Mouse (Mus musculus) cerebral cortex, adult 2 months (tissue): ENCODE results near the gene Grin2b.

Source experiments
- WGBS: fragments of 180-500 bp; shearing (Covaris S2); methylation state at CpG from one replicate; pipeline ENCODE4 v1.1.7; 2018; 5-methylcytosine and 5-hydroxymethylcytosine counted together

Grin2b gene

GRCm38 (mm10) chr6:136010290-136011037 lies 162.8 kb downstream of the Grin2b start:
- 18% methylated on average over 7 of the region's 7 CpGs for WGBS

- WGBS = 93% methylated on average over 6 of the region's 6 CpGs
Observed at GRCm38 (mm10) chr6:136008120-136008519, 165.2 kb downstream of the Grin2b start.

DNA sequence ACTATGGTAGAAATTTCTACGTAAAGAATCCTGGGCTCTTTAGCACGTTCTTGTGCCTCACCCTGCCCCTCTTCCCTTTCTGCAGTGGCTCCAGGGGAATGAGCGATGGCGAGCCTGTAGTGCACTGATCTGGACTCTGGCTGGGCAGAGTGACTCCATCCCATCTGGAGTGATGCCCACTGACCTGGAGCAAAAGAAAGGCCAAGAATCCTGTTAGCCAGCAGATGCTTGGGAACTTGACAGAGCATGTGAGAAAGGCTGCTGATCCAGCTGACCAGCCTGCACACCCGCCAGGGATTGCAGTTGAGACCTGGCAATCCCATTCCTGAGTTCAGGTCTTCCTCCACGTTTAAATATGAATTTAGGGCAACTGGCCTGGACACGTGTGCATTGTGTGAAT lies 178.6 kb downstream of the Grin2b start:
- WGBS = 49% methylated on average over 7 of the region's 7 CpGs

- 45% methylated on average over 3 of the region's 3 CpGs for WGBS
Observed at GRCm38 (mm10) chr6:135993897-135994296, 179.4 kb downstream of the Grin2b start.

- WGBS = 54% methylated on average over 11 of the region's 11 CpGs
Observed at GRCm38 (mm10) chr6:135993378-135993777, 179.9 kb downstream of the Grin2b start.

GRCm38 (mm10) chr6:135976106-135976505 lies 197.2 kb downstream of the Grin2b start:
- WGBS = 41% methylated on average over 3 of the region's 3 CpGs

DNA sequence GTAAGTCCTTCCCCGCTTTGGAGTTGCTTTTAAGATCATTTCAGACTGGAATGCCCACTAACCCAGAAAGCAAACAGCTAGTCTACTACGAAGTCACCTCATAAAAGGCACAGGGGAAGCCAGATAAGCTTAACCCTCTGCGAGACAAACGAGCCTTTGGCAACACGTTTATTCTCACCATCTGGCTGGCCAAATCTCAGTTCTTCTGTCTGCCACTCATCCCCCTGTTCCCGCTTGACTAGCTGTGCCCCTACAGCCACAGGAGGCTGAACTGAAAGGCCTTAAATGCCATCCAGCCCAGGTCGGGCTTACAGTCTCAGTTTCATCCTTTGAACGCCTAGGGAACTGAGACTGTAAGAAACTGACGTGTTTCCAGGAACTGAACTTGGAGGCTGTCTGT lies 200.8 kb downstream of the Grin2b start:
- WGBS = 43% methylated on average over 9 of the region's 9 CpGs

GRCm38 (mm10) chr6:135971481-135971880 lies 201.8 kb downstream of the Grin2b start:
- 90% methylated on average over 4 of the region's 4 CpGs for WGBS

DNA sequence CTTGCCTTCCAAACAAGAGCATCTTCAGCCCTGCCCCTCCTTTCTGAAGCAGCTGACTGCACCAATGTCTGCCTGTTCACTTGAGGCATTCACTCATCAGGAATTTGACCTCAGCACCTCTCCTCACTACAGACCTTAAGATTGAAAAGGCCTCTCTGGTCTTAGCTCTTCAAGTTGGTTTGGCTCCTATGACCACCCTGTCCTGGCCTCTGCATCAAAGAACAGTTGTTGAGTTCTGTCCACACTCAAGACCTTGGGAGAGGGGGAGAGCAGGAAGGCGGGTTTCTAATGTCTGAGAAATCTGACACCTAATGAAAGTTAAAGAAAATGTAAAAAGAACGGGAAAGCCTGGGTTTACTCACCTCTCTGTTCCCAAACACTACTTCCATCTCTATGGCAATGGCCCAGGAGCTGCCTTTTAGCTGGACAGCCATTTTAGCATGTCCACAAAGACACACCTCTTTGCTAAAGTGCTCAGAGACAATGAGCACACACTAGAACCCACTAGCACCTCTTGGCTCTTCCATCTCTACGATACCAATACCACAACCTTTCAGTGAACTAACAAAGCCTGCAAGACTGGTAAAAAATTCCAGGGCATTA lies 202.5 kb downstream of the Grin2b start:
- 76% methylated on average over 3 of the region's 3 CpGs for WGBS

GRCm38 (mm10) chr6:135961766-135962165 lies 211.5 kb downstream of the Grin2b start:
- 32% methylated on average over 9 of the region's 9 CpGs for WGBS

- 66% methylated on average over 10 of the region's 10 CpGs for WGBS
Observed at GRCm38 (mm10) chr6:135959629-135960028, 213.7 kb downstream of the Grin2b start.

DNA sequence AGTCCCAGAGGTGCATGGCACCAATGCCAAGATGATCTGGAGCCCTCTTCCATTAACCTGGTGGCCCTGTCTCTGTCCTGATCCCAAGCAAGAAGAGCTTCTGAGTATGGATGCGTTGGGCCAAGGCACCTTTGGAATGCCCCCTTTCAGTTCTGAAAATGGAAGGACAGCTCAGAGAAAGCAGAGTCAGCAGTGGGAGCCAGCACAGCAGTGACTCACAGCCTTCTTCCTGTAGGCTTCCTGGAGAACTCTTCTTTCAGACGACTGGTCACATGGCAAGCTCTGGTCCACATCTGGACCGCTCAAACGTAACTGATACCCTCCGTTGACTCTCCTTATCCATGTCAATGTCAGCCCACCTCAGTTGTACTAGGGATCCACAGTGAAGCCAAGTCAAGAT lies 221.6 kb downstream of the Grin2b start:
- 58% methylated on average over 5 of the region's 5 CpGs for WGBS

DNA sequence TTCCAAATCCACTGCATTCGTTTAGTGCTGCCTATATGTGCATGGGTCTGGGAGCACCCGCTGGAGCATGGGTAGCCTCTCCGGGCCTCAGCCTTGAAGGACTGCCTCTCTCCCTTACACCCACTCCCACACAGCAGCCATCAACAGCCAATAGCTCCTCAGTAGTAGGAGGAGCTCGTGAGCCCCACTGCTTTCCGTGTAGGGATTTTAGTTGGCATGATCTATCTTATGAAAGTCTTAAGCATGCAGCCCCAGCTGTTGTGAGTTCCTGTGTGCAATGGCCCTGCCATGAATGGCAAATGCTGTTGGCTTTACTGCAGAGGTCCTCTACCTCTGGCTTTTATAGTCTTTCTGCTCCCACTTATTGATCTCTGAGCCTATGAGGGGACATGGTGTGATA lies 227.8 kb downstream of the Grin2b start:
- WGBS = 52% methylated on average over 5 of the region's 5 CpGs

DNA sequence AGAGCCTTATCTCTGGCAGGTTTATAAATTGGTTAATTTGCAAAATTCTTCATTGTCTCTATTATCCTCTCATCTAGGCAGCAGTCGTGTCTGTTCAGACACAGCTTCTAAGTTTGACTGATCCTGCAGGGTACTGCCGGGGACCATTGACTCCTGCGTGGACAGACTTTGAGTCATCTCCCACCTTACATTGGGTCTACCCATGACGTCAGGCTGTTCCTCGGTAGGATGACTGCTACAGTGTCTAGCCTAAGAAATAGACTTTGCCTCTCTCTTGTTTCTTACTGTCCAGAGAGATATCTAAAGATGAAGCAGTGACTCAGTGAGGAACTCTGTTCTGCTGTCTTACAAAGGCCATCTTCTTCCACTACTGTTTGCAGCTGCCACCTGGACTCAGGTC lies 229.0 kb downstream of the Grin2b start:
- WGBS = 64% methylated on average over 5 of the region's 5 CpGs

DNA sequence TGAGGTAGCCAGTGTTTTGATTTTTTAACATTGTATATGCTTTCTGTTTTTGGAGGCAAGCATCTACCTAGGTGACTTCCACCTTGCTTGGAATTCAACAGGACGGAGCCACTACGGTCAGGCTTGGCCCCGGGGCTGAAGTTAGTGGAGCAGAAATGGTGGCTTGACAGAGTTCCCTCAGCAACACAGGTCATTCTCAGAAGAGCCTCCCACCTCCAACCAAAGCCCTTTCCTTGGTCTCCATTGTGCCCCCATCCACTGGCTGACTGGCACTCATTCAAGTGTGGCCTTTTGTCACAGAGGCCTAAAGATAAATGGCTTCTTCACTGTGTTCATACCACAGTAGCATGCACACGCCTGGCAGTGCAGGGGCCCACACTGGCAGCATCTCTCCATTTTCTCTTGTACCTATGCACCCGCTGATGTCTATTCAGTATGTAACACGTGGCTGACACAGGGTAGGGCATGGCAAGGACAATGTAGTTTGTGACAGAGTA lies 230.1 kb downstream of the Grin2b start:
- 85% methylated on average over 6 of the region's 6 CpGs for WGBS

DNA sequence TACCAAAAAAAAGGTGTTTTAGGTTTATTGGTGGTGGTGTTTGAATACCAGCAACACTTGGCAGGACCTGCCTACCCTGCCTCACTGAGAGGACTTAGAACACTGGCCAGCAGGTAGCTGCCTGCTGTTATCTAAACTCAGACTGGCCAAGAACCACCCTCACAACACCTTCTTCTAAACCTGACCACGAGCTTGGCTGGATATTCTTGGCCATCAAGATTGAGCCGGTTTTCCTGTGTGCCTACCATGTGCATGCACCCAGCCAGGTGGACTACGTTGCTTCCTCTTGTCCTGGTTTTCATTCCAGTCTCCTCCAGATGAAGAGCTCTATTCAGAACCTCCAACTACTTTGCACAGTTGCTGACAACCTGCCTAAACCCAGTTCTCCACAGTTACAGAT lies 240.4 kb downstream of the Grin2b start:
- WGBS = 43% methylated on average over 3 of the region's 3 CpGs

GRCm38 (mm10) chr6:135932400-135932920 lies 240.9 kb downstream of the Grin2b start:
- 43% methylated on average over 6 of the region's 6 CpGs for WGBS

- WGBS = 90% methylated on average over 5 of the region's 5 CpGs
Observed at GRCm38 (mm10) chr6:135914608-135915007, 258.7 kb downstream of the Grin2b start.

DNA sequence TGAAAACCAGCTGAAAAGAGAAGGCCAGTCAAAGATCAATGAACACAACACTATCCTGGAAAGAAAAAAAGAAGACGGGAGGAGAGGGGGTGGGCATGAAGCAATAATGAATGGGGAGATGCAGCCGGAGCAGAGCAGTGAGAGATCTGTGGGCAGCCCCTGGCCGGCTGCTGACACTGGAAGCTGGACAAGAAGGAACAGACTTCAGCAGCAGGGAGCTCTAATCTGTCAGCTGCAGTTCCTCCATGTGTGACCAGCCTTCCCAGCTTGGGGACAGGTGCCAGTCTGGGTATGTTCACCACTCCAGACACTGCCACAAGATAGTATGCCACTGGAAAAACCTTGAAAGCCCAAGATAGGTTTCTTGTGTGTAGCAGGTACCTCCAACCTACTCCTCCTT lies 261.2 kb downstream of the Grin2b start:
- WGBS = 40% methylated on average over 3 of the region's 3 CpGs

DNA sequence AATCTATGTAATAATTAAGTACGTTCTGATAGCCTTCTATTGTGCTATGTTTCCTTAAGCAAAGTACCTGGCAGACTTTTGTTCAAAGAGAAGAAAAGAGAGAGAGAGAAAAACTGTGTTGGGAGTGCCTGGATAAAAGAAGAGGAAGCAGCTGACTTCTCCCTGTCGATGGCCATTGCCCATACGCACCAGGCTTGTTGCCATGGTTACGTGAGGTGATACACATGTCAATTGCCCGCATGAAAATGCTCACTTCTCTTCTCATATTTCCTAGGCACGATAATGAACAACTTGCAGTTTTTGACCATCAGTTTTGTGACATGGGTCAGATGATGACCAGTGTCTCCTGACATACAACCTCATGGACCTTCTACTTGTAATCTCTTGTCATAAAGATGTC lies 262.2 kb downstream of the Grin2b start:
- 68% methylated on average over 6 of the region's 6 CpGs for WGBS

DNA sequence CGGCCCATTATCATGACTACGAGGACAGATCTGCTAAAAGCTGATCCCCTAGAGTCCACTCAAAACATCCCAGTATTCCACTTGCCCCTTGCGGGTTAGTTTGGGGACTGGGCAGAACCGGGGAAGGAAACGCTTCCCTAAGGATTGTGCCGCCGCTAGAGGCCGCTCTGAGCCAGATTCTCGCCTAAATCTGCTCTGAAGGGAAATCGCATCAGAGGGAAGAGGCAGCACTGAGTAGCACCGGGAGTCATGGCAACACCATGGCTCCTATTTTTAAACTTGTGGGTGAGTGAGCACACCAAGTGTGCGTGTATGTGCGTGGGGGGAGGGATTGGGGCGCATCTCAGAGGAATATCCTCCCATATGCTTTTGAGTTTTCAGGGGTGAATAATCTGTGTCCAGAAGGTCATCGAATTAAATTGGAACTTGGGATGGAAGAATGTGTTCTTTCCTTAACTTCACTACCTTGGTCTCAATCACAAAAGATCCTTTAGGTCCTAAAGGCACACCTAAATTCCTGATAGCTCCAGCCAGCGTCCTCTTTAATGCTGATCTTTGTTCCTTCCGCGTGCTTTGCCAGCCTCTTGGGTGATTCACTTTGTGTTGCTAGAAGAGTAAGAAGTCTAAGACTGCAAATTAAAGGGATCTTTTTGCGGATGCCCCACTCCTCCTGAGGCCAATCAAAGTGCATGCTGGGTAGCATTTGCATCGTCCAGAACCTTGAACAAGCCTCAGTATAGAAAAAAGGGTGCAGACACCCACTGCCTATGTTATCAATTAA lies 265.6 kb downstream of the Grin2b start:
- 11% methylated on average over 20 of the region's 20 CpGs for WGBS

DNA sequence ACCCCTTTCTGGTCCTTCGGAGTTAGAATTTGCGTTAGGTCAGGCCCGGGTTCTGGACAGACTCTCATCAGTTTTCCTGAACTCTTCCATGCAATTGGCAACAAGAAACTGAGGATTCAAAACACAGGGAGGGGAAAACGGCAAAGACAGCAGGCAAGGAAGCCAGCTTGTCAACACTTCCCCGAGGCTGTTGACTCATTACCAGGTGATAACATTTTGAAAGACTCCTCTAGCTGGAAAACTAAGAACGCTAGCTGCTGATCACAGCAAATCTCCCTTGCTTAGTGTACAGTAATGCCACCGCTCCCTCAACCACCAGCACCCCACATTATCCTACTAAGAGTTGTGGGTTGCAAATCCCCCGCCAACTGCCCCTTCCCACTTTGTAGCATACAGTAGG lies 266.2 kb downstream of the Grin2b start:
- 32% methylated on average over 8 of the region's 8 CpGs for WGBS
